Mouse (Mus musculus) lung, embryonic 16.5 days (tissue): ENCODE measurements around the gene Tgif1. TPM values are rescaled to one million over a fixed set of nuclear protein-coding genes. Genes with fewer than 3 reads are reported as not detected.

Experiments
- ATAC-seq: fragments of 200-750 bp; cut with Nextera tagmentation; 2 replicates; pipeline ENCODE4 v1.8.0; 2017; ENCODE audit warnings: low read depth, mild to moderate bottlenecking, moderate library complexity
- H3K27ac ChIP-seq: fragments of 300-500 bp; sonication (generic); 2 replicates; pipeline ENCODE4 v1.5.1; 2014; ENCODE audit warnings: mild to moderate bottlenecking, control low read depth, low read length
- H3K27me3 ChIP-seq: fragments of 300-500 bp; sonication (generic); 2 replicates; pipeline ENCODE4 v1.6.1; 2014; ENCODE audit warnings: low read depth, low read length, mixed read lengths; ENCODE audit not compliant: control insufficient read depth, insufficient read depth
- H3K36me3 ChIP-seq: fragments of 300-500 bp; sonication (generic); 2 replicates; pipeline ENCODE4 v1.6.1; 2014; ENCODE audit warnings: low read length; ENCODE audit not compliant: control insufficient read depth, insufficient read depth
- H3K4me1 ChIP-seq: fragments of 300-500 bp; sonication (generic); replicated peaks from 2 replicates; pipeline ENCODE4 v1.6.1; 2014; ENCODE audit warnings: low read length, mixed read lengths; ENCODE audit not compliant: control insufficient read depth, insufficient read depth
- H3K4me2 ChIP-seq: fragments of 300-500 bp; sonication (generic); 2 replicates; pipeline ENCODE4 v1.6.1; 2014; ENCODE audit warnings: low read depth, low read length, control low read depth
- H3K4me3 ChIP-seq: fragments of 300-500 bp; sonication (generic); 2 replicates; pipeline ENCODE4 v1.5.1; 2014; ENCODE audit warnings: mild to moderate bottlenecking, low read length, control low read depth
- H3K9ac ChIP-seq: fragments of 300-500 bp; sonication (generic); 2 replicates; pipeline ENCODE4 v1.6.1; 2014; ENCODE audit warnings: low read length, control low read depth
- H3K9me3 ChIP-seq: fragments of 300-500 bp; sonication (generic); 2 replicates; pipeline ENCODE4 v1.6.1; 2016; ENCODE audit warnings: low read length; ENCODE audit not compliant: control insufficient read depth
- WGBS: fragments of 180-500 bp; shearing (Covaris S2); extraction: QIAGEN DNeasy Blood & Tissue Kit; methylation state at CpG from one replicate; pipeline ENCODE4 v1.1.7; 2014; 5-methylcytosine and 5-hydroxymethylcytosine counted together
- polyA plus RNA-seq: library from polyadenylated mRNA; unstranded; fragments of >200 nt; fragmentation: Nextera tagmentation; extraction: Ambion mirVana; gene quantifications from 2 replicates; pipeline ENCODE4 v1.2.1, GENCODE M21; 2015

The Tgif1 gene
- polyA plus RNA-seq, 1 experiment from 2014 or later = 63.1 TPM

DNA sequence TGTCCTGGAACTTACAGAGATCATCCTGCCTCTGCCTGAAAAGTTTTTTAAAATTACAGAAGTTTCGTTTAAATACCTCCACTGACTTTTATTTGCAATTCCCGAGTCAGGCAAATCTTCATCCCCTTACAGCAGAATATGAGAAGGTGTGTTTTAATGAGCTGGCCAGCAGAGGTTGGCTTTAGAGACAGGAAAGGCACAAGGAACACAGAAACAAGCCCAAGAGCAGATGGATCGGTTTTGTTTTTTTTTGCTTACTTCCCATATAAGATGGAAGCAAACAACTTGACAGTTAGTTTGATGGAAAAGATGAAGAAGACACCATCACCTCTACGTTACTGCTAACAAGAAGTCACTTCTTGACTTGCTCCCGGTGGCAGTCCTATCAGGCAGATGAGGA is 18.3 kb upstream of the Tgif1 start:
- WGBS = 57% methylated on average over 5 of the region's 5 CpGs
- no peaks in the 10 kb centered on the region for H3K27me3 ChIP-seq
- no peak overlapping the region for H3K4me3 ChIP-seq
- H3K27ac ChIP-seq = no peak overlapping the region
- H3K4me2 ChIP-seq = no peak overlapping the region
- no peaks in the 10 kb centered on the region for H3K36me3 ChIP-seq
- no peak for ATAC-seq
- H3K4me1 ChIP-seq = peaks cover 14% of the 10 kb centered on the region; the same call in 1 of the 2 replicates
- H3K9me3 ChIP-seq = no peaks in the 10 kb centered on the region
- H3K9ac ChIP-seq = no peak overlapping the region

DNA sequence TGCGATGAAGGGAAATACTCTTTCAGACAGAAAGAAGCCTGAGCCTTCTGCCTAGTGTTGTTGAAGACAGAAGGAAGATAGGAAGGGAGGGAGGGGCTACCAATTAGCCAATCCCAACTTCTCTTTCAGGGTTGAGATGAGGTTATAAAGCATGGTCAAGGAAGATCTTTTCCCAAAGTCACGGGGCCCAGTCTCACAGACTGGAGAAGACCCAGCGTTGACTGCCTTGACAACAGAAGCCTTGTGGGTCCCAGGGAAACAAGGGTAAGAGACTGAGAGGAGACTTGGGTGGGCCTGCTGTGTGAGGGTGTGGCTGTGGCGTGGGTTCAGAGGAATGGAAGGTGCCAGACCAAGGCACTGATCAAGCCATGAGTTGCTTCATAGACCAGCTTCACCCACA is 17.2 kb upstream of the Tgif1 start:
- ATAC-seq = no peak
- Histone ChIP-seq H3K27me3 (no peaks in the 10 kb centered on the region), H3K4me1 (peaks cover 14% of the 10 kb centered on the region; the same call in 1 of the 2 replicates), H3K9ac (no peak overlapping the region), H3K4me2 (no peak overlapping the region), H3K36me3 (no peaks in the 10 kb centered on the region), H3K27ac (no peak overlapping the region), H3K9me3 (no peaks in the 10 kb centered on the region), H3K4me3 (no peak overlapping the region)
- 87% methylated on average over 4 of the region's 4 CpGs for WGBS

DNA sequence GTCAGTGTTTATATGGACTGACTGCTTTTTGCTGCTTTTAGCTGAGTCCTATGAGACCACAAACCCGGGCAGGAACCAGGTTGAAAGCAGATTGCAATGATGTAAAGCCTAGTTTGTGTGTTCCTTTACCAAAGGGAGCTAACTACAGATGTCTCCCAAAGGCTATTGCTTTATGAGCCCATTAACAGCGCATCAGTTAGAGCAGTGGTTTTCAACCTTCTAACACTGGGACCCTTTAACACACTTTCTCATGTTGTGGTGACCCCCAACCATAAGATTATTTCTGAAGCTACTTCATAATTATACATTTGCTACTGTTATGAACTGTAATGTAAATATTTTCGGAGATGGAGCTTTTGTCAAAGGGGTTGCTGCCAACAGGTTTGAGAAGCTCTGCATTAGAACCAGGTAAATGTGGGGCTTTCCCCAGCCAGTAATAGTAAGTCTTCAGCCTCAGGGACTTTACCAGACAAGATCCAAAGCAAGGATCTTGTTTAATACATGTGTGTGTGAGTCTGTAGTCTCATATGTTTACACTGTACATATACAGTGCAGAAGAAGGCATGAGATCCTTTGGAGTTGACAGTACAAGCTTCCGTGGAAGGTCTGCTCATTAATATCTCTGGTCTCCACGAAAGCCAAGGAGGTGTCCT is 15.4 kb upstream of the Tgif1 start:
- no peaks in the 10 kb centered on the region for H3K9me3 ChIP-seq
- no peak overlapping the region for H3K4me2 ChIP-seq
- 69% methylated on average over 5 of the region's 5 CpGs for WGBS
- no peak overlapping the region for H3K27ac ChIP-seq
- no peaks in the 10 kb centered on the region for H3K27me3 ChIP-seq
- H3K9ac ChIP-seq = no peak overlapping the region
- ATAC-seq = no peak
- H3K4me3 ChIP-seq = no peak overlapping the region
- H3K4me1 ChIP-seq = peaks cover 13% of the 10 kb centered on the region; the same call in 1 of the 2 replicates
- no peaks in the 10 kb centered on the region for H3K36me3 ChIP-seq

DNA sequence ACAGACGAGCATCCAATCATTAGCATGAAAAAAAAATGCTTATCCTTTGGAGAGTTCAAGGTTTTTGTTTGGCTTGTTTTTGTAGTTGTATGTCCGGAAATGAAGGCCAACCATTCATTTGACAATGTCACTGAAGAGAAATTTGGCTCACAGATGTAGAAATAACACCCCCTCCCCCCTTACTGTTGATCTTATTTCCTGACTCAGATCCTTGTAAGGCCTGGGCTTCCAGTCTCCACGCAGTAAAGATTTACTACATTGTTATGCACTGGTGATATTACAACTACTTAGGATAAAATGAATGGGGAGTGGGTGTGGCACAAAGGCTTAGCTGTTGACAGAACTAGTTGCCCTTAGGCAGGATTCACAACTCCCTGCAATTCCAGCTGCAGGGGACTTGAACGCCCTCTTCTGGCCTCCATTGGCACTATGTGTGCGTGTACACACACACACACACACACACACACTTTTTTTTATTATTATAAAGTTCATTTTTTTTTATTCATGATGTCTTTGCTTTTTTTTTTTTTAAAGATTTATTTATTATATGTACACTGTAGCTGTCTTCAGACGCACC is 13.3 kb upstream of the Tgif1 start:
- no peak overlapping the region for H3K4me3 ChIP-seq
- H3K27me3 ChIP-seq = no peaks in the 10 kb centered on the region
- no peak overlapping the region for H3K4me2 ChIP-seq
- H3K9ac ChIP-seq = no peak overlapping the region
- WGBS = 80% methylated on average over 6 of the region's 6 CpGs
- H3K27ac ChIP-seq = no peak overlapping the region
- ATAC-seq = no peak
- H3K4me1 ChIP-seq = no peaks in the 10 kb centered on the region
- H3K9me3 ChIP-seq = no peaks in the 10 kb centered on the region
- no peaks in the 10 kb centered on the region for H3K36me3 ChIP-seq

DNA sequence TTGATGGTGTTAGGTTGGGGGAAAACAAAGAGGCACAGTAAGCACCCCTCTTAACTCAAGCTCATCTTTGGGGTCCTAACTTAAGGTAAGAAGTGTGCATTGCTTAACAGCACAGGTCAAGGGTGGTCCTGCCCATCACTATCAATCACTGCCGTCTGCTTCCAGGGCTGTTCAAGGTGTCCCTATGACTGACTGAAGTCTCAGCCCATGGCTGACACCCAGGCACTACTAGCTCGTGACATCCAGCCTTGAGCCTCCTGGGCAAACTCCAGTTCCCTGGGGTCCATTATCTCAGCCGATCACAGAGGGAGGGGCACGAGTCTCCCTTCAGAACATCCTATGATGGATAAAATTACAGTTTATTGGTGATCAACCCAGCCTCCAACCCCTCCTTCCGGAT is 12.7 kb upstream of the Tgif1 start:
- 74% methylated on average over 5 of the region's 5 CpGs for WGBS
- no peak overlapping the region for H3K4me3 ChIP-seq
- no peaks in the 10 kb centered on the region for H3K27me3 ChIP-seq
- H3K9me3 ChIP-seq = no peaks in the 10 kb centered on the region
- H3K4me2 ChIP-seq = no peak overlapping the region
- ATAC-seq = no peak
- no peaks in the 10 kb centered on the region for H3K4me1 ChIP-seq
- H3K27ac ChIP-seq = no peak overlapping the region
- H3K36me3 ChIP-seq = no peaks in the 10 kb centered on the region
- H3K9ac ChIP-seq = no peak overlapping the region

DNA sequence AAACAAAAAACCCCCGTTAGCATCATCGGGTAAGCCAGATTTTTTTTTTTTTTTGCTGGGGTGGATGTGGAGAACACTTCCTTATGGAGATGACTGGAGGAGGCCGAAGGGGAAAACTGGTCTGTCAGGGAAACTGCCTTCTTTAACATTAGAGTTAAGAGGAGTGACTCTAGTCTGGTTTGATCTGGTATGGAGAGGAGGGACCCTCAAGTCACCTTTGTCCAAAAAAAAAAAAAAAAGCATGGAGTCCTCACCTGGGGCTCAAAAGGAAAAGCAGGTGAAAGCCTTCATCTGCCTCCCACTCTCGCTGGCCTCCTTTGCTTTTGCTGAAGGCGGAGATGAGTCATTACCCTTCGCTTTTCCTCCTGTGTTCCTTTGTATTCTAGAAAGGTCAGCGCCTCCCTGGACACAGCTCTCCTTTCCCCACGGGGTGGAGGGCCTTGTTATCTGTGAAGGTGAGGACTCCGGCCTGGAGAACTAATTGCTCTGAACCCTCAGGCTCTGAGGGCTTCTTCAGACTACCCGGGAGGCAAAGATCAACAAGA is 11.8 kb upstream of the Tgif1 start:
- H3K4me3 ChIP-seq = no peak overlapping the region
- no peak for ATAC-seq
- no peak overlapping the region for H3K27ac ChIP-seq
- no peaks in the 10 kb centered on the region for H3K4me1 ChIP-seq
- no peaks in the 10 kb centered on the region for H3K9me3 ChIP-seq
- H3K9ac ChIP-seq = no peak overlapping the region
- no peaks in the 10 kb centered on the region for H3K36me3 ChIP-seq
- no peaks in the 10 kb centered on the region for H3K27me3 ChIP-seq
- H3K4me2 ChIP-seq = no peak overlapping the region
- WGBS = 67% methylated on average over 10 of the region's 10 CpGs

DNA sequence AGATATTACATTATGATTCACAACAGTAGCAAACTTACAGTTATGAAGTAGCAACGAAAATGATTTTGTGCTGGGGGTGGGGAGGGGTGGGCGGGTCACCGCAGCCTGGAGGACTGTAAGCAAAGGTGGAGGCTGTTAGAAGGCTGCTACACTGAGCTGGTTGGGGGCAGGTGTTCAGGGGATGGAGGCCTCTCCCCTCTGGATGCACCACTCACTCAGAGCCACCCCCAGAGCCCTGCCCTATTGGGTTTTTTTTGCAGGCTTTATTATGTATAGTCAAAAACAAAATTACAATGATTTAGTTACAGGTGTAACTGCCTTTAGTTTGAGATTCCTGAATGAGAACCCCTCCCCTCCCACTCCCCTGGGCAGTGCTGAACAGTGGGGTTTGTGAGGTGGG is 11.3 kb upstream of the Tgif1 start:
- Histone ChIP-seq H3K4me1 (no peaks in the 10 kb centered on the region), H3K9me3 (no peaks in the 10 kb centered on the region), H3K27ac (no peak overlapping the region), H3K4me3 (no peak overlapping the region), H3K9ac (no peak overlapping the region), H3K27me3 (no peaks in the 10 kb centered on the region), H3K4me2 (no peak overlapping the region), H3K36me3 (no peaks in the 10 kb centered on the region)
- ATAC-seq = no peak
- 82% methylated on average over 3 of the region's 3 CpGs for WGBS

DNA sequence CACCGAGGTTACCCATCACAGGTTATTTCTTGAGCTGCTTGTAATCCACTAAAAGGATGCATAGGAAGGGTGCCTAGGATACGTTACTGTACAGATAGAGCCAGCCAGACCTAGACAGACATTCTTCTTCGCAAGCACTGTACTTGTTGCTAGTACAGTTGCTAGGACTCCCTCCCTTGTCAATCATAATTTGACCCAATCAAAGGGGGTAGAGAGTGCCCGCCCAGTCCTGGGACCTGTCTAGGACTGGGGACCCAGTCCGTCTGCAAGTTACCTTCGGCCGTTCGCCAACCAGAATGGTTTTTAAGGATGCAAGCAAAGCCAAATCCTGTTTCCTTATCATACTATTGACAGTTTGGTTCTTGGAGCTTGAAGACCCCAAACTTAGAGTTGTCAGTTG is 10.8 kb upstream of the Tgif1 start:
- Histone ChIP-seq H3K9me3 (no peaks in the 10 kb centered on the region), H3K4me1 (no peaks in the 10 kb centered on the region)
- WGBS = 95% methylated on average over 8 of the region's 8 CpGs

DNA sequence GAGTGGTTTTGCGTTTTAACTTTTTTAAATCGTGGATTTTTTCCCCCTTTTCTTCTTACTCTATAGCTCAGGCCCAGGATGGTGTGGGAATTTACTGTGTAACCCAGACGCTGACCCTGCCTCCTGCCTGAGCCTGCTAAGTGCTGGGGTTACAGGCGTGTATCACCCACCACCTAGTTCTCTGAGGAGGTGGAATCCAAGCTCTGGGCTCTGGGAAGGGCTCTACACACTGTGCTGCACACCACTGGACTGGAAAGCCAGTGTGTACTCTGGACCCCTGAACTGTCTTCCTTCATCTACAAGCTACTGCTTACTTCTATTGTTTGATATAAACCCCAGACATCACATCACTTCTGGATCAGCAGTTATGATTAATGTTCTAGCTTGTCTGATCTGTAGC is 5.5 kb upstream of the Tgif1 start:
- Histone ChIP-seq H3K4me2 (no peak overlapping the region), H3K9me3 (no peaks in the 10 kb centered on the region), H3K27me3 (no peaks in the 10 kb centered on the region), H3K36me3 (no peaks in the 10 kb centered on the region), H3K4me1 (peaks cover 6% of the 10 kb centered on the region), H3K9ac (no peak overlapping the region), H3K27ac (no peak overlapping the region), H3K4me3 (no peak overlapping the region)
- 74% methylated on average over 4 of the region's 4 CpGs for WGBS
- no peak for ATAC-seq

More for the DNA sequence above, 10.8 kb upstream of the Tgif1 start:
- no peak overlapping the region for H3K9ac ChIP-seq
- no peak overlapping the region for H3K27ac ChIP-seq
- ATAC-seq = no peak
- no peak overlapping the region for H3K4me2 ChIP-seq
- no peak overlapping the region for H3K4me3 ChIP-seq
- H3K27me3 ChIP-seq = no peaks in the 10 kb centered on the region
- no peaks in the 10 kb centered on the region for H3K36me3 ChIP-seq
